Mouse (Mus musculus) brain, embryonic 18.5 days (tissue): Measurements from ENCODE around the gene Ndufs1.
"Not testable (repeated sequence)": the region's sequence is repeated elsewhere in the genome, so short reads cannot be mapped to it uniquely, and the experiment has no call there.

Experiments
- DNase-seq: peaks from one replicate; pipeline ENCODE4 v3.0.0-alpha.2; 2012; ENCODE audit warnings: low read depth, low spot score

Gene Ndufs1

DNA sequence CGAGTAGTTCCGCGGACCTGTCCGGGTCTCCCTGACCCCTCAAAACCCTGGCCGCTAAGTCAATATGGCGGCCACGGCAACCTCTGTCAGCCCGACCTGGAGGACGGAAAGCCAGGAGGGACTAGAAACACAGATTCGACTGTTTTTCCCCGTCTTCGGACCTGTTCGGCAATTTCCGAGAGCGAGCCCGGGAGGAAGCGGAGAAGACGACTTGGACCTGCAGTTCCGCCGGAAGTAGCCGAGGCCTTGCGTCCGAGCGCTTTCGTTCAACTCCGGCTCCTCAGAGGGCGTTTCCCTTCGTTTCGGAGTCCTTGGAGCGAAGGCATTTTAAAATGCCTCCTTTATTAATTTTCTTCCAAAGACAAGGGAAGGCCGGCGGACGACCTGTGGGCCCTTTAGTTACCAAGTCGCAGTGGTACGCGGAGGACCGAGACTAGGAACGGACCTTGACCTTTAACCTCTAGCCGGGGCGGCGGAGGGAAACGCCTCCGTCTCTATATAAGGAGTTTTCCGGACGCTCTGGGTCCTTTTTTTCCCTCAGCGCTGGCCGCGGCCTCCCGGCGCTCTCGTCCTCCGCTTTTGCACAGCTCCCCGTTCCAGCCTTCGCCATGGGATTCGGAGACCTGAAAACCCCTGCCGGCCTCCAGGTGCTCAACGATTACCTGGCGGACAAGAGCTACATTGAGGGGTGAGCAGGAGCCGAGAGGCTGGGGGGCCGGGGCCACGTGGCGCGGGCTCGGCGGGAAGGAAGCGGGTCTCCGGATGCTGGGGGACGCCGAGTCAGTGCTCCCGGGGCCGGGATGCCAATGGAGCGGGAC lies at the start of gene Ndufs1, which contains the start of gene Eef1b2:
Gene Ndufs1, minus strand, starts transcription at position 230 of the 818 bp plus-strand sequence.
Gene Eef1b2, plus strand, starts transcription at position 222 of the 818 bp plus-strand sequence.
- peak; percentile 97 for DNase-seq

DNA sequence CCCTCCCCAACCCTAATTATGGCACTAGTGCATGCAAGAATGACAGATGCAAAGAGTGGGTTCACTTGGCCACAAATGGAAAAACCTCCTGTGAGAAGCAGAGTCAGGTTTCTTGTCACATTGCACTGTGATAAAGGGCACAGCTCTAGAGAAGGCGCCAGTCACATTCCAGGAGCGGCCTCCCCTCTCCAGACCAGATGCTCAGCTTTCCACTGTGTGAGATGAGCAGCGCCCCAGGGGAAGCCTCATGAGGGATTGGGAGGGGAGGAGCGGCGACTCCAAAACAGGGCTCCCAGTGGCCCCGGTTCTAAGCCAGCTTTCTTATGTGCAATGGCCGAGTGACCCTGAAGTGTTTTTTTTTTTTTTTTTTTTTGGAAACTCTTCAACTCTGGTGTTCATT lies 49.3 kb upstream of the Ndufs1 start:
- no peak for DNase-seq

DNA sequence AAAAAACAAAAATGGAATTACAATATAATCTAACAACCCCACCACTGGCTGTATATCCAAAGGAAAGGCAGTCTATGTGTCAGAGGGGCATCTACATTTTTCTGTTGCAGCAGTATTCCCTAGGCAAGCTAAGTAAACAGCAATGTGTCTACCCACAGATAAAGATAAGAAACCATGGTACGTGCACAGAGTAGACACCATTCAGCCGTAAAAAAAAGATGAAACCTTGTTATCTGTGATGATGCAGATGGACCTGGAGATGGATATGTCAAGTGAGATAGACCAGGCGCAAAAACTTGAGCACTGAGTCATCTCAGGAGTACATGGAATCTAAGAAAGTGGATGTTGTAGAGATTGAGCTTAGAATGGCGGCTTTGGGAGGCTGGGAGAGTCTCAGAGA lies 48.4 kb upstream of the Ndufs1 start:
- no peak for DNase-seq

DNA sequence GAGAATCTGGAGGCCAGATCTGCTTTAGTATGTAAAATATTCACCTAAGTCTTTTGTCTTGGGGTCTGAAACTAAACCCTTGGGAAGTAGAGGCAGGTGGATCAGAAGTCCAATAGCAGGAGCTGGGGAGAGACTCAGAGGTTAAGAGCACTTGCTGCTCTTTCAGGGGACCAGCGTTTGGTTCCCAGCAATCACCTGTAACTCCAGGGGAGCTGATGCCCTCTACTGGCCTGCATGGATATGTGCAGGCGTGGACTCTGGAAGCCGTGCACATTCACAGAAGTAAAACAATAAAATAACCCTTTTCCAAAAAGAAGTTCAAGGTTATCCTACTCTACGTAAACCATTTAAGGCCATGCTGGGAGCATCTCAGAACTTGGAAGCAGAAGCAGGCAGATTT lies 42.6 kb upstream of the Ndufs1 start:
- no peak for DNase-seq

DNA sequence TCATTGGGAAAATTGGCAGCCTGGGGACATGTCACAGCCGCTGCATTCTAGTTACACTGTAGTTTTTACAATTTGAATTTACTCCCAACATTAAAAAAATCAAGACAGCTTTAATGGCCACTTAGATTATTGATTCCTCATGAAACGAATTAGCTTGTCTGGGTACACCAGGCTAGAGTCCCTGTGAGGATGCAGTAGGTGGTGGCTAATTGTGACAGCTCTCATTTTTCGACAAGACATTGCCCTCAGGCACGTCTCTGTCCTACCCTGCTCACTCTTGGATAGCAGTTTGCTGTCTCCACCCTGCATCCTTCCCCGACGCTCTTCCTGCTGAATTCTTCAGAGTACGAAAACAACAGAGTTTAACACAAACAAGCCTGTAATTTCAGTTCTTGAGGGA lies 38.0 kb upstream of the Ndufs1 start:
- DNase-seq, result no peak

DNA sequence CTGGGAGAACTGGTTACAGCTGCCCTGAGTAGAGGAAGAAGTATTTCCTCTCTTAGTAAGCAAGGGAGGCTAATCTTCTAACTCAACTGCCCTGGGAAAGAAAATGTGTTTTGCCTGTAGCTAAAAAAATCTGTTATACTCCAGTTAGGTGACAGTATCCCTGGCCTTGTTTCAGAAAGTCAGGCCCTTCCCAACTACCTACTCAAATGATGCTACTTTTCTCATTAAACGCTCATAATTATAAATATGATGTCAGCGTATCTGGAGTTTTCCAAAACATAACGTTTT lies 37.6 kb upstream of the Ndufs1 start, which contains the start of gene Gpr1:
Gene Gpr1, minus strand, starts transcription at position 273 of the 288 bp plus-strand sequence.
- no peak for DNase-seq

DNA sequence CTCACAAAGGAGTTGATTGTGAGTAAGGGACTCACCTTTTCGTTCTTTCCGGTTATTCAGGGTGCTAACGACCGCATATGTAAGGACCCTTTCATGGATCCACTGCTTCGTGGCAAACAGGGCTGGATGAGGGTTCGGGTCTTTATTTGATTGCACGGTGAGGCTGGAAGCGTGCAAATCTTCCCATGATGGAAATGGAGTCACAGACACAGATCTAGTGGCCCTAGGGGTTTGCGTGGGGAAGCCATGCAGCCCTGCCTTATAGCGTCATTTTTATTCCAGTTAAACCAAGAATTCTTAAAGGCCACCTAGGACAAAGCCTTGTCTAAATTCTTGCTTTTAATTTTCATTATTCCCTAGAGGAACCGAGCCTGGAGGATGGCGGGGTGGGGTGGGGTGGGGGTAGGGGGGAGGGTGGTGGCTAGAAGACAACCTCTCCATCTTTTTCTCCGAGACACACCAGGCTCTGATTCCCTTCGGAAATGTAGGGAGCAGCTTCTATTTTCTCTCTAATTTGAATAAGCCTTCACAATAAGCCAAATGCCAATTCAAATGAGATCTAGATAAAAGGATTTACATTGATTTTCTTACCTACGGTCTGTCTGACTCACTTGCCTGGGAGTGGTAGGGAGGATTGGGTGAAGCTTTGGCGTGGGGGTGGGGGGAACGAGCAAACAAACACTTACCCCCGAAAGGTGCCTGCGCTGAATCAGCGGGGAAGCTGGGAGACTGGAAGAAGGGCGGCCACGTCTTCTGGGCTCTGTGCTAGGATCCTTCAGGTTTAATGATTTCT lies 37.0 kb upstream of the Ndufs1 start:
- DNase-seq, result no peak

DNA sequence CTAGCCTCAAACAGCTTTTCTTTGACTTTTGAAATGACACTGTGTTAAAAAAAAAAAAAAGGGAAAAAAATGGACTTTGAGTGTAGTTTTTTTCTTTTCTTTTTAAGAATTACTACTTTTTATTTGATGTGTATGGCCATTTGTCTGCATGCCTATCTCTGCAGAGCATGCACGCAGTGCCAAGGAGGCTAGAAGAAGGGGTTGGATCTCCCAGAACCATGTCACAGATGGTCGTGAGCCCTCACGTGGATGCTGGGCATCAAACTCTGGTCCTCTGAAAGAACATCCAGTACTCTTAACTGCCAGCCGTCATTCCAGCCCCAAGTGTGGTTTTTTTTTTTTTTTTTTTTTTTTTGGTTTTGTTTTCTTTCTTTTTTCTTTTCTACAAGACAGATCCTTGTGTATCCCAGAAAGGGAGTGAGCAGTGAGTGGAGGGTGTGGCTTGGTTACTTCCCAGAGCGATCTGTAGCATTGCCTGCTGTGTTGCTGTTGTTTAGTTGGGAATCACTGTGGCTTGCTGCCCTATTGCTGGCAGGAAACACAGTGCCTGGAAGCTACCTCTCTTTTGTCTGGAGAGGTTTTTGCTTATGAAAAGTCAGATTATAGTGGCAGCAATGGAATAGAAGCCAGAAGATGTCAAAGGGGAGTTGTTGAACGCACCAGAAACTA lies 33.4 kb upstream of the Ndufs1 start:
- DNase-seq, result no peak

DNA sequence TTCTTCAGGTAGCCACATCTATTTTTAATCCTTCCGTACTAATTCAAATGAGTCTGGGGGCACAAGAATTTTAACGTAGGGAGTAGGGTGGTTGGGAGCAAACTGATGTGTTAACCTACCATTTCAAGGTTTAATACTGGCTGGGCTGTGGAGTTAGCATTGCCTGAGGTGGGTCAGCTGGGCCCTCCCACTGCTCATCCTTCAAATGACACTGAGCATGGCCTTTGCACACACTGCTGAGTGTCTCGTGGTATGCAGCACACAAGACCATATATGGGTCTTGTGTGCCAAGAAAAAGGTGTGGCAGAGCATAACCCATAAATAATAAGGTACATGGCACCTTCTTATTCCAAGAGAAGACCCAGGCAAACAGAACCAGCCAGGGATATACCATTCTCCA lies 31.0 kb upstream of the Ndufs1 start:
- no peak for DNase-seq

DNA sequence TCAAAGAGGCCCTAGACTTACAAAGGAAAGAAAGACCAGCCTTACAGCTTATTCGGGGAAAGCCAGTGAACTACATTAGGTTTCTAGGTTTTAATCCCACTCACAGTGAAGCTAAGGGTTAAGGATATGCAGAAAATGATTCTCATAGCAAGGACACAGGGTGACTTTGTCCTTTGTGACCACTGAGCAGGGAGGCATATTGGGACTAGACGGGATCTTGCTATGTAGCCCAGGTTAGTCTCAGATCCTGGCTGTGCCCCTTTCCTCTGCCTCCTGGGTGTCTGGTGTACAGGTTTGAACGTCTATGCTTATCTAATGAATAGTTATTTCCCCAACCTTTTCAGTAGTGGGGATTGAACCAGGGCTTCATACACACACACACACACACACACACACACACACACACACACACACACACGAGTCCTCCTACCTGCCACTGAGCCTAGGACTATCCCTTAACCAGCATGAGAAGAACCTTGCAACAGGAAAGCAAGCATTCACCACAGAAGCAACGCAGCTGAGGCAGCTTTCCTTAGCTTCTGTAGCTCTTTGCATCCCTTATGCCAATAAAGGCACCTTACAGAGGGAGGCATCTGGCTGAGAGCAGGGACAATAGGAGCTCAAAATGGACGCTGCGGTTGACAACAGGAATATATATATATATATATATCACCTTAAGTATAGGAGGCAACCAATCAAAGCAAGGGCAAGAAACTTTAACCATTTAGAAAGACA lies 28.2 kb upstream of the Ndufs1 start:
- DNase-seq, result no peak

DNA sequence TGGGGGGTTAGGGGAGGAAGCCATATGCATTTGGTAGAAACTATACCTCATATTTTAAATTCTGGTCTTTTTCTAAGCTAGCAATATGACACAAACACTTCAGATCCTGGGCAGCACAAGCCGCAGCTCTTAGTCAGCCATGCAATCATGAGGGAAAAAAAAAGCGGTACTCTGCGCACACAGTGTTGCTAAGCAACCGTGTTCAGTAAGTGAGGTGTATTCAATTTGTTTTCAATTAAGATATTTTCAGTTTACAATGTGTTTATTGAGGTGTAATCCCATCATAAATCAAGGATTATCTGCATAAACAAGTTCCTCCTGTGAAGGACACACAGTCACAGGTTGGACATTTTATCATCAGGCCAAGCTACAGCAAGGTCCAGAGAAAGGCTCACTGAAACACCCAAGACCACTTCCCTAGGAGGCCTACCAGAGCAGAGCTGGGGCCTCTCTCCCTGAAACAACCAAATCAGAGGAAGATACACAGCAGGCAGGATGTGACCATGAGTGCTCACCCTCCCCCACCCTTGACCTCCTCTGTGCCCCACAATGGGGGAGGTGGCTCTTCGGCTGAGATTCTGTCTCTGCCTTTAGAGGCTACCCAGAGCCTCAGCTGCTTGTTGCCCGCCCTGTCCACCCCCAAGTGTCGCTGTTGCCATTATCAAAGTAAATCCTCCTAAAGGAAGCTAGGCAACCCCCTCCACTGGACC lies 27.5 kb upstream of the Ndufs1 start:
- no peak for DNase-seq

DNA sequence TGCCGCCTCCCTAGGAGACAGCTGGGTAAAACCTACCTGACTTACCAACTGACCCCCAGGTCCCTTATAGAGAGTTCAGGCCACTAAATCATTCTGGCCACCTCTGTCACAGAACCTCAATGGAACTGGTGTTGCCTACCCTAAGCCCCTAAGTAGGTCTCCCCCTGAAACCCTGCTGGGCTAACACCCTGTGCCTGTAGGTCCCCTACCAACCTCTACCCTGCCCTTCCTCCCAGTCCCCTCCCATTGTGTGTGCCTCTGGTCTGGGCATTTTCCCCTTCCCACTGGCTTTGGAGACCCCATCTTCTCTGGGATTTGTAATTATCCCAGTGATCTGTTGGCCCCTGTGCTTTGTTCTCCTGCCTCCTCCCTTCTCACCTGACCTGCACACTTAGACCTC lies 26.8 kb upstream of the Ndufs1 start:
- no peak for DNase-seq

DNA sequence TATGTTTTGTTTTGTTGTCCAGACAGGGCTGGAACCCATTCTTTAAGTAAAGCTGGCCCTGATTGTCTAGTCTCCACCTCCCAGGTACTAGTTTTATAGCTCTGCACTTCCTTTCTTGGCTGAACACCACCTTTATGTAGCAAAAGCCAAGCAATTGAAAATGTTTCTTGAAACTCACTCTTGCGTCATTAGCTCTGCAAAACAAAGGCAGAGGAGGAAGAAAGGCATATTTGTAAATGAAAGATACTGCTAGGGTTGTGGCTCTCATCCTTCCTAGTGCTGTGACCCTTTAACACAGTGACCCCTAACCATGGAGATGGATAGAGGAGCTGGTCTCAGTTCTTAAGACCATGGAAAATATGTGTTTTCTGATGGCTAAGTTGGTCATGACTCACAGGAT lies 25.0 kb upstream of the Ndufs1 start:
- DNase-seq, result no peak

DNA sequence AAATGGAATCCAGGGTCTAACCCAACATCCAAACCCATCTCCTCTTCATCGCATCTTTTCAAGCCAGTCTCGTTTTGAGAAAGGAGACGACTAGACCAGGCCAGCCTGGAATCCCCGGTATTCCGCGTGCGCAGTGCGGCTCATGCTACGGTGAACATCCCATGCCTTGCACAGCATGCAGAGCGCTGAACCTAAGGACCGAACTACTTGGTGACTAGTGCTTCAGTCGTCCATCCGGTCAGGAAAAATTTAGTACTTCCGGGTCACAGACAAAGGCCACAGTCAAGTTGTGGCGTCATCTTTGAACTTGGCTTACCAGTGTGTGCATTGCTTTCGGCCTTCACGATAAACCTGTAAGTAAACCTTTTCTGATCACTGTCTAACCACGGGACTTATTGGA lies 23.7 kb upstream of the Ndufs1 start:
- DNase-seq, result no peak

DNA sequence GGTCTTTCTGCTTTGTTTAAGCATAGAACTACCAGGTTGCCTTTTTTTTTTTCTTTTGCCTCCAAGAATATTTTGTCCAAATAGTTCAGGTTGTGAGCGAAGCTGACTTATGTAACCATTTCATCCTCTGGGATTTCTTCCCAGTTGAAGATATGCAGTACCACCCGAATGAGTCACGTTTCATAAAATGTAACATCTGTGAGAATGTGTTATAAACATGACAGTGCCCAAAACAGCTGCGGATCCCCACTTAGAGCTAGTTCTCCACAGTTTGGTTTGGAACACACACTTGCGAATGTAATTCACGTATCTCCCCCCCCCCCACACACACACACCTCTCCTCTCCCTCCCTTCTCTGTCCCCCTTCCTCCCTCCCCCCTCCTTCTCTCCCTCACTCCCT lies 22.8 kb upstream of the Ndufs1 start:
- DNase-seq, result no peak

DNA sequence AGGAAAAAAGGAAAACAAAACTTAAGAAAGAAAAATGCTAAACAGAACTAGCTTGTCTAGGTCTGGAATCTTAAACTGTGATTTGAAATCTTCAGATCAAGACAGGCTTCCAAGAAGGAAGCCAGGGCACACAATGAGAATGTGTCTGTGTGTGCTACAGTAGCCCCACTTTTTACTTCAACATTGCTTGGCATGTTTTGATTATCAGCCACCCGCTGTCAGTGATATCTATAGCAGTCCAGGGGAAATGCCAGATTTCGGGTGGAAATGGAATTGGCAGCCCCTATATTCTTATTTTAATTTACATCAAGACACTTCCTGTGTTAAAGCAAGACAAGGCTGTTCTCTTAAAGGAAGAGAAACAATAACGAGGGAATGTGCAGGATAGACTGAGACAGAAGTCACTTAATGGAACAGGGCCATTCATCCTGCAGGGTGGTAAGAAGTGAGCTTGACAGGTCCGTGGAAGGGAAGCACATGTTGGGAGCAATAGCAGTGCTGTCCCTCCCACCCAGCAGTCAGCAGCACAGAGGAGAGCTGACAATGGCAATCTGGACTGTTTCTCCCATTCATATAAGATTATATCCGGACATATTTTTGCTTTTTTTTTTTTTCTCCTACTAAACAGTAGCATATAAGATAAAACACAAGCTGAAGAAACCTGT lies 19.3 kb upstream of the Ndufs1 start:
- no peak for DNase-seq

DNA sequence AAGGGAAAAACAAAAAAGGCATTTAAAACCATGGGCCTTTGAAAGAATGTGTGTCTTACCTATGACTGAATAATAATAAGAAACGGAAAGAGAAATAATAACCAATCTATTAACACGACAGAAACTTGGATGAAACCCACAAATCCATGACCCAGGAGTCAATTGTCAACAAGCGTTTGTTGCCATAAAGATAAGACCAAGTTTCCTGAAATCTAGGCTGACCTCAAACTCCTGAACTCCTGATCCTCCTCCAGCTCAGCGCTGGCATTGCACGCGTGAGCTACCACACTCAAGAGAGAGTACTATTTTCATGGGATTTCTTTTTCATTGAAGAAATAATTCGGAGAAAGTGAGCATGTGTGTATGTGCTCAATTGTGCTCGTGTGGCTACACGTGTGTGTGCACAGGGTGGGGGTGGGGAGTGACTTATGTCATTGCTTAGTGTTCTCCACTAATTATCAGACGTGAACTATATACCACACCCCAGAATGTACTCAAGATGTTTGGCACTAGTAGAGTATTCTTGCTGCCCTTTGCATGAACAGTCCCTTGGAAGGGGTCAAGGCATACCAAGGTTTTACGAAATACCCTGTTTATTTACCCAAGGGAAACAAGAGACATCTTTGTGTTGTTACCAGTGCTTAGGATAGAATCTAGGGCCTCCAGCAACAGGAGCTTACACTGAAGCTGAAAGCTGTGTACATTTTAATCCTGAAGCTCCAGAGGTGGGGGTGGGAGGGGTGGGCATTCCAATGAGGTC lies 15.9 kb upstream of the Ndufs1 start:
- DNase-seq, result no peak

DNA sequence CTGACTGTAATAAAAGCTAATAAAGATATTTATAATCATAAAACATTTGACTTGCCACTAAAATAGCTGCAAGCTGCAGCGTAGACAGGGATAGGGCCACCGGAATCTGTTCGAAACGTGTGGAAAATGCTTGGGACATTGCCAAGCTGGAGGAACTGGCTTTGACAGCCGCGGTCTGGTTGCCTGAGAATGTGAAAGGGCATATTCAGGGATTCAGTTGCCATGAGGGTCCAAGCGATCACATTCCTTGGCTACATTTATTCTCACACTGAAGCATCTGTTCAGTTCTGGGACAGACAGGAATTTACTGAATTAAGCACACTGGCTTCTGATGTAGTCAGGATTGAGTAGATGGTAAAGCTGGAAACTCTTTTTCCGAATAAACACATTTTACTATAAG lies 14.2 kb upstream of the Ndufs1 start:
- no peak for DNase-seq

DNA sequence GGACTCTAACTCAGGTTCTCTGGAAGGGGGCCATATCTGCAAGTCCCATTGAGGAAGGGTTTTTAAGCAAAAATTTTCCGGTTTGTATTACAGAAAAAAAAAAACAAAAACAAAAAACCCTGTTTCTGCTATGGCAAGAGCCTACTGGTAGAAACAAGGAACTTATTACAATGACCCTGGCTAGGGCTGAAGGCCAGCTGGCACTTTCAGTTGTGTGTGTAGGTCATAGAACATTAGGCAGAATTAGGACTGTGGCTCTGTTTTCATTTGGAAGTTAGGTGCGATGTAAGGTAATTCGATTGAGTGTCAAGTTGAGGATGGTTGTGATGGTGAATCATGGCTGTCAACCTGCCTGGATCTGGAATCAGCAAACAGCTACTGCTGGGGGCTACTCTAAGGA lies 11.9 kb upstream of the Ndufs1 start:
- no peak for DNase-seq

DNA sequence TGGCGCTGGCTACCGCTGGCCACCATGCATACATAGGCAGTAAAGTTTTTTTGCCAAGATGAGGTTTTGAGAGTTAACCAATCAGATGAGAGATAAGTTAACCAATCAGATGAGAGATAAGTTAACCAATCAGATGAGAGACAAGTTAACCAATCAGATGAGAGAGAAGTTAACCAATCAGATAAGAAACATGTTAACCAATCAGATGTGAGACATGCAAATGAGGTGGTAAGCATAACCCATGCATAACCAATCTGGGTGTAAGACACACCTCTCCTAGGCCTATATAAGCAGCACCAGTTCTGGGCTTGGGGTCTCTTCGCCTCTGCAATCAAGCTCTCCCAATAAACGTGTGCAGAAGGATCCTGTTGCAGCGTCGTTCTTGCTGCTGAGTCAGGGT lies 8.8 kb upstream of the Ndufs1 start:
- not testable (repeated sequence) for DNase-seq
